Mouse (Mus musculus) ES-E14 (cell line): ENCODE data around the gene Hoxb5. TPM values are rescaled to one million over a fixed set of nuclear protein-coding genes. Genes with fewer than 3 reads are reported as not detected.
A peak's percentile ranks its signal among the peaks of the same experiment; 100 is the strongest.

ENCODE experiments used
- DNase-seq: peaks from one replicate; pipeline ENCODE4 v3.0.0-alpha.2; 2013; ENCODE audit warnings: low read depth, low spot score
- H3K27ac ChIP-seq: 2 replicates; pipeline ENCODE4 v1.5.1; 2012; ENCODE audit warnings: low read depth, mild to moderate bottlenecking, low read length, moderate library complexity, mixed read lengths; ENCODE audit not compliant: poor library complexity, insufficient read depth, severe bottlenecking
- H3K36me3 ChIP-seq: 2 replicates; pipeline ENCODE4 v1.6.1; 2012; ENCODE audit warnings: mild to moderate bottlenecking, low read length, moderate library complexity, mixed read lengths; ENCODE audit not compliant: control insufficient read depth, poor library complexity, insufficient read depth, severe bottlenecking
- H3K4me1 ChIP-seq, 2 experiments: fragments of 150-350 bp in 1 of 2; sonication (generic) in 1 of 2; 2 replicates each; pipeline ENCODE4 v1.6.1; 2012; ENCODE audit warnings: low read length in 2 of 2, mild to moderate bottlenecking in 1 of 2, mixed read lengths in 1 of 2; ENCODE audit not compliant: control insufficient read depth in 2 of 2, insufficient read depth in 2 of 2, poor library complexity in 1 of 2
- H3K4me3 ChIP-seq, 2 experiments: fragments of 150-350 bp in 1 of 2; sonication (generic) in 1 of 2; 2 replicates each; pipeline ENCODE4 v1.5.1; 2012; ENCODE audit warnings: low read length in 2 of 2, low read depth in 1 of 2, mild to moderate bottlenecking in 1 of 2, mixed read lengths in 1 of 2; ENCODE audit not compliant: insufficient read depth in 1 of 2, poor library complexity in 1 of 2, severe bottlenecking in 1 of 2
- H3K9ac ChIP-seq: 2 replicates; pipeline ENCODE4 v1.6.1; 2012; ENCODE audit warnings: low read depth, mild to moderate bottlenecking, low read length, mixed read lengths; ENCODE audit not compliant: poor library complexity, insufficient read depth, severe bottlenecking
- H3K9me3 ChIP-seq: fragments of 150-350 bp; sonication (generic); 2 replicates; pipeline ENCODE4 v1.6.1; 2012; ENCODE audit warnings: low read depth, mild to moderate bottlenecking, low read length; ENCODE audit not compliant: control insufficient read depth, insufficient read depth
- CHD2 ChIP-seq: IDR thresholded peaks from 2 replicates; pipeline ENCODE4 v1.6.1; 2014; ENCODE audit warnings: mild to moderate bottlenecking, low read depth, low read length, inconsistent platforms
- HCFC1 ChIP-seq: IDR thresholded peaks from 2 replicates; pipeline ENCODE4 v1.6.1; 2012; ENCODE audit warnings: low read length, inconsistent platforms, borderline replicate concordance; ENCODE audit not compliant: insufficient read depth
- MAFK ChIP-seq: IDR thresholded peaks from 2 replicates; pipeline ENCODE4 v1.6.1; 2014; ENCODE audit warnings: mild to moderate bottlenecking, low read depth, low read length, inconsistent platforms; ENCODE audit not compliant: insufficient read depth
- ZC3H11A ChIP-seq: IDR thresholded peaks from 2 replicates; pipeline ENCODE4 v1.6.1; 2012; ENCODE audit warnings: low read depth, mild to moderate bottlenecking, inconsistent platforms, low read length, borderline replicate concordance
- ZNF384 ChIP-seq: IDR thresholded peaks from 2 replicates; pipeline ENCODE4 v1.6.1; 2012; ENCODE audit warnings: low read depth, low read length, inconsistent platforms
- in situ Hi-C, 2 experiments: fragments of 600-800 bp; cut with MboI; formaldehyde crosslinking; loops; one replicate each; pipeline ENCODE4 v1.15.1; 2025; ENCODE audit warnings: low sequenced_read_pairs in 2 of 2, inconsistent platforms in 1 of 2; ENCODE audit not compliant: unreplicated experiment in 2 of 2
- total RNA-seq: library from RNA; depleted of rRNA; stranded (reverse); fragments of 300-350 nt; gene quantifications from 2 replicates; pipeline ENCODE4 v1.2.3, GENCODE M21; 2012; rRNA removed

The Hoxb5 gene
- total RNA-seq, 1 experiment = 0.09 TPM

DNA sequence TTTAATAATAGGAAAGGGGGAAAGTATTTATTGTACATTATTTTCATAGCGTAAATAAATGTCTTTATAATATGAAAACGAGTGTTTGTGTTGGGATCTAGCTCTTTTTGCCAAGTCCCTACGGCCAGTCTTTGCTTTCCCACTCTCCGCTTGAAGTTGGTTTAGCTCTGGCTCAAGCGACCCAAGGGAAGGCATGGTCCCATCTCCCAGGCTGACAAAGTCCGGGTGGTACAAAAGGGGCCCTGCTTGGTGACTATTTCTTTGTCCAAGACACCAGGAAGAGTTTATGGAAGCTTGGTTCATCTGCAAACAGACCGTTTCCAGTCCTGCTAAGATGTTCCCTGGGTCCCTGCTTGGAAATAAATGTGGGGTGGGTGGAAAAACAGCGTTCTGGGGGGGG, 50.8 kb downstream of the Hoxb5 start:
- H3K9ac ChIP-seq = no peak overlapping the region
- DNase-seq = no peak
- no peak overlapping the region for H3K4me3 ChIP-seq
- TF ChIP-seq MAFK = no peak
- TF ChIP-seq CHD2 = no peak
- TF ChIP-seq ZNF384 = no peak
- no peak for TF ChIP-seq ZC3H11A
- TF ChIP-seq HCFC1 = no peak
- no peak overlapping the region for H3K27ac ChIP-seq
- in situ Hi-C loops = loop anchor here in 1 of 2 experiments (10.0 kb wide), 1 partner anchor 59 kb away; the partner anchor contains the start of gene Hoxb6
- H3K4me1 ChIP-seq = peaks cover 0 to 5% of the 10 kb centered on the region in 2 experiments; a peak in 1 of 4 replicates
- H3K9me3 ChIP-seq = no peaks in the 10 kb centered on the region
- no peaks in the 10 kb centered on the region for H3K36me3 ChIP-seq

DNA sequence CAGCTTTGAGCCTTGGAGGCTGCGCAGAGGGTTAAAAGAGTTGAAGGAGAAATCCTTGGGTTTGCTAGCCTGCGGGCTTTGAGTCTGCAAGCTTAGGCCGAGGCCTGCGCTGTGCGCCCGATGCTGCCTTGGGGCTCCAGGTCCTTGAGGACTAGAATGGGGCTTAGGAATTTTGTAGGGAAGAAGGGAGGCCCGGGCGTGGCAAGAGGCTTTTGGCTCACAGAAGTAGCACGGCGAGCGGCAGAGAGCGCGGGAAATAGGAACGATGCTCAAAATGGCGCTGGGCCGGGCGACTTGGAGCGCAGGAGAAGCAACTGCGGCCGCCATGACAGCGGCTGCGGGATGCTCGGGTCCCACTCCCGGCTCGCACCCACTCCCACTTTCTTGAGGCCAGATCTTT, 51.2 kb downstream of the Hoxb5 start:
- in situ Hi-C loops = loop anchor here in 1 of 2 experiments (10.0 kb wide), 1 partner anchor 60 kb away; the partner anchor contains the start of gene Hoxb6
- Histone ChIP-seq H3K9me3 (no peaks in the 10 kb centered on the region), H3K4me3 (peak overlapping the region; percentile 29 to 58; a peak in 3 of 4 replicates), H3K4me1 (peaks cover 0 to 5% of the 10 kb centered on the region in 2 experiments; a peak in 1 of 4 replicates), H3K27ac (no peak overlapping the region), H3K36me3 (no peaks in the 10 kb centered on the region), H3K9ac (no peak overlapping the region)
- TF ChIP-seq ZC3H11A = no peak
- no peak for TF ChIP-seq ZNF384
- TF ChIP-seq MAFK = no peak
- TF ChIP-seq CHD2 = no peak
- no peak for TF ChIP-seq HCFC1
- DNase-seq = no peak

DNA sequence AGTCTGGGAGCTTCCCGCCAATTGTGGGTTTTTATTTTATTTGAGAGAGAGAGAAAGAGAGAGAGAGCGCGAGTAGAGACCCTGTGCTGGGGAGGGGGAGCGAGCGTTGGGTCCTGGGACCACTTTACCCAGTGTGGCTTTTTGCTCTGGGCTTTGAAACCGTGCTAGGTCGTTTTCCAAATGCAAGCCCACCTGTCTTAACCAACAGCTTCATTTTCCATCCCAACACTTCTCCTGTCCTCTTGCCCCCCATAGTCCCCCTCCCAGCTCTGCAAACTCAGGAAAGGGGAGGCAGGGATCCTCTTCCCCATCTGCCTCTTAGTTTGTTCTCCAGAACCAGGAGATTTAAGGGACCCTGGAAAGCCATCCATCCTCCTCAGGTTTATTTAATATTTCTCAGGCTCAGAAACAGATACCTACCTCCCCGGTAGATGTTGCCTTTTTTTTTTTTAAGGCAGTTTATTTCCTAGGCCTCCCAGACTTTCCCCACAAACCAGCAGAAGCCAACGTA, 51.7 kb downstream of the Hoxb5 start:
- H3K36me3 ChIP-seq = no peaks in the 10 kb centered on the region
- no peak for DNase-seq
- no peak overlapping the region for H3K27ac ChIP-seq
- peaks cover 0 to 5% of the 10 kb centered on the region in 2 experiments; a peak in 1 of 4 replicates for H3K4me1 ChIP-seq
- TF ChIP-seq ZC3H11A (no peak), HCFC1 (no peak), CHD2 (no peak), MAFK (no peak), ZNF384 (no peak)
- in situ Hi-C loops = loop anchor here in 1 of 2 experiments (10.0 kb wide), 1 partner anchor 60 kb away; the partner anchor contains the start of gene Hoxb6
- no peaks in the 10 kb centered on the region for H3K9me3 ChIP-seq
- peak overlapping the region; percentile 29 to 58; a peak in 3 of 4 replicates for H3K4me3 ChIP-seq
- H3K9ac ChIP-seq = no peak overlapping the region

Other genes with a start within 250 kb of the Hoxb5 start
- gene Ube2z, start 237.9 kb upstream of the Hoxb5 start, total RNA-seq = 42.5 and 75.9 TPM in 2 replicates
- gene Atp5g1, start 227.7 kb upstream of the Hoxb5 start, total RNA-seq = 726 and 963 TPM in 2 replicates
- 23.3 and 160 TPM in 2 replicates for gene Calcoco2, start 191.4 kb upstream of the Hoxb5 start, total RNA-seq
- 5.0 and 5.4 TPM in 2 replicates for gene Ttll6, start 169.6 kb upstream of the Hoxb5 start, total RNA-seq
- 0.48 and 1.4 TPM in 2 replicates for gene Hoxb13, start 109.0 kb upstream of the Hoxb5 start, total RNA-seq
- 1.2 and 3.3 TPM in 2 replicates for gene Hoxb9, start 31.9 kb upstream of the Hoxb5 start, total RNA-seq
- 0.18 TPM in 1 of 2 replicates, not detected in the other for gene Hoxb8, start 21.4 kb upstream of the Hoxb5 start, total RNA-seq
- gene Hoxb7, start 16.7 kb upstream of the Hoxb5 start, total RNA-seq = 0.98 TPM in 1 of 2 replicates, not detected in the other
- 0.22 and 0.26 TPM in 2 replicates for gene Hoxb6, start 10.9 kb upstream of the Hoxb5 start, total RNA-seq
- 0.21 and 1.2 TPM in 2 replicates for gene Hoxb4, start 14.9 kb downstream of the Hoxb5 start, total RNA-seq
- 0.54 TPM in 1 of 2 replicates, not detected in the other for gene Hoxb3, start 20.0 kb downstream of the Hoxb5 start, total RNA-seq
- 0.62 TPM in 1 of 2 replicates, not detected in the other for gene Hoxb2, start 47.2 kb downstream of the Hoxb5 start, total RNA-seq
- gene Hoxb1, start 62.4 kb downstream of the Hoxb5 start, total RNA-seq = 0.37 and 0.49 TPM in 2 replicates
- 0.37 and 0.40 TPM in 2 replicates for gene Skap1, start 161.3 kb downstream of the Hoxb5 start, total RNA-seq